14 mouse cellular contexts compared by ENCODE assay signal in genomic region chr9:23150338-23150737, GRCm38 (mm10).
"Had no signal": no experiment of that assay in that cellular context is flagged by ENCODE, and none has a peak within 500 bp of the region (broad histone marks: within the 10 kb centered on the region; RNA-seq: fewer than 3 reads in every experiment).

No protein-coding gene starts in this region.

- H3K4me2 ChIP-seq: lung, embryonic 14.5 days; midbrain, embryonic 13.5 days; midbrain, embryonic 15.5 days; neural tube, embryonic 12.5 days; stomach, embryonic 15.5 days had no signal

- H3K27ac ChIP-seq: midbrain, embryonic 10.5 days; midbrain, embryonic 13.5 days; midbrain, embryonic 15.5 days; neural tube, embryonic 12.5 days; stomach, embryonic 15.5 days; stomach, postnatal 0 days had no signal

- H3K36me3 ChIP-seq: midbrain, embryonic 10.5 days; midbrain, embryonic 13.5 days; midbrain, embryonic 15.5 days; neural tube, embryonic 12.5 days; stomach, embryonic 15.5 days had no signal

- H3K4me1 ChIP-seq: midbrain, embryonic 10.5 days; midbrain, embryonic 13.5 days; midbrain, embryonic 15.5 days; neural tube, embryonic 12.5 days; stomach, embryonic 15.5 days had no signal

- ATAC-seq: midbrain, embryonic 13.5 days; midbrain, embryonic 15.5 days had no signal

- H3K27me3 ChIP-seq: midbrain, embryonic 13.5 days; midbrain, embryonic 15.5 days; neural tube, embryonic 12.5 days; stomach, embryonic 15.5 days had no signal

- H3K4me3 ChIP-seq: midbrain, embryonic 10.5 days; midbrain, embryonic 13.5 days; midbrain, embryonic 15.5 days; neural tube, embryonic 12.5 days; stomach, embryonic 15.5 days had no signal

- H3K9me3 ChIP-seq: midbrain, embryonic 10.5 days; midbrain, embryonic 13.5 days; midbrain, embryonic 15.5 days; neural tube, embryonic 12.5 days; stomach, embryonic 15.5 days had no signal

- DNase-seq: lung, adult 18-20 months; lung, embryonic 14.5 days; lung, postnatal 10 days; lung, postnatal 4 days; right cerebral cortex, postnatal 14 days; thymus, adult 2 months; thymus, postnatal 25 days; thymus, postnatal 4 days had no signal

- H3K9ac ChIP-seq: lung, embryonic 14.5 days; midbrain, embryonic 13.5 days; midbrain, embryonic 15.5 days; neural tube, embryonic 12.5 days; stomach, embryonic 15.5 days had no signal
